13 mouse cellular contexts compared by ENCODE assay signal in genomic region chr4:146454896-146455295, GRCm38 (mm10). TPM values are rescaled to one million over a fixed set of nuclear protein-coding genes. Genes with fewer than 3 reads are reported as not detected.
DNase-seq lines count a peak whose midpoint lies in the region; ATAC-seq and TF ChIP-seq lines count a peak whose summit lies in the region.
"Had no signal": no experiment of that assay in that cellular context is flagged by ENCODE, and none has a peak within 500 bp of the region (broad histone marks: within the 10 kb centered on the region; RNA-seq: fewer than 3 reads in every experiment).

No protein-coding gene starts in this region.

- no peaks in the 10 kb centered on the region for H3K4me1 ChIP-seq in heart, embryonic 10.5 days
- no peaks in the 10 kb centered on the region for H3K4me1 ChIP-seq in intestine, embryonic 14.5 days (replicated peaks; ENCODE audit: control insufficient read depth, insufficient read depth, low read length)
- no peaks in the 10 kb centered on the region for H3K4me1 ChIP-seq in midbrain, embryonic 12.5 days

- no peak overlapping the region for H3K4me2 ChIP-seq in intestine, embryonic 14.5 days (ENCODE audit: low read length)
- H3K4me2 ChIP-seq in midbrain, embryonic 12.5 days (replicated peaks) = no peak overlapping the region

- peaks cover 55% of the 10 kb centered on the region for H3K9me3 ChIP-seq in heart, embryonic 10.5 days
- H3K9me3 ChIP-seq in intestine, embryonic 14.5 days (ENCODE audit: control insufficient read depth, low read length) = peaks cover 50% of the 10 kb centered on the region
- peaks cover 61% of the 10 kb centered on the region for H3K9me3 ChIP-seq in midbrain, embryonic 12.5 days

- no peak for TF ChIP-seq CTCF in gastrocnemius, adult 2 months (IDR thresholded peaks at IDR 0.05)

- intact Hi-C loops in heart, postnatal 25 days (cut with DNase I) = no loop called here
- intact Hi-C loops in gastrocnemius, adult 2 months (cut with DNase I) = no loop called here

- H3K36me3 ChIP-seq in heart, embryonic 10.5 days = peaks cover 7% of the 10 kb centered on the region; the same call in 1 of the 2 replicates
- no peaks in the 10 kb centered on the region for H3K36me3 ChIP-seq in intestine, embryonic 14.5 days (ENCODE audit: control insufficient read depth, insufficient read depth, low read length)
- H3K36me3 ChIP-seq in midbrain, embryonic 12.5 days = 0 out of 2 replicates have a peak, but pooled peaks cover 2% of the 10 kb centered on the region

- H3K9ac ChIP-seq in intestine, embryonic 14.5 days (ENCODE audit: low read length) = no peak overlapping the region
- H3K9ac ChIP-seq in midbrain, embryonic 12.5 days (replicated peaks) = no peak overlapping the region

- no peaks in the 10 kb centered on the region for H3K27me3 ChIP-seq in heart, embryonic 10.5 days (ENCODE audit: insufficient read depth, poor library complexity, severe bottlenecking)
- H3K27me3 ChIP-seq in intestine, embryonic 14.5 days (replicated peaks; ENCODE audit: control insufficient read depth, insufficient read depth, low read length) = no peaks in the 10 kb centered on the region
- H3K27me3 ChIP-seq in midbrain, embryonic 12.5 days = no peaks in the 10 kb centered on the region

- no peak overlapping the region for H3K27ac ChIP-seq in heart, embryonic 10.5 days
- H3K27ac ChIP-seq in intestine, embryonic 14.5 days (ENCODE audit: low read depth) = no peak overlapping the region
- no peak overlapping the region for H3K27ac ChIP-seq in midbrain, embryonic 12.5 days (replicated peaks)
- no peak overlapping the region for H3K27ac ChIP-seq in gastrocnemius, adult 2 months

- 46% methylated on average over 2 of the region's 2 CpGs for WGBS in heart, embryonic 10.5 days
- WGBS in intestine, embryonic 14.5 days = 53% methylated on average over 2 of the region's 2 CpGs
- WGBS in midbrain, embryonic 12.5 days = 49% methylated on average over 2 of the region's 2 CpGs

- no peak overlapping the region for H3K4me3 ChIP-seq in heart, embryonic 10.5 days
- no peak overlapping the region for H3K4me3 ChIP-seq in intestine, embryonic 14.5 days (ENCODE audit: low read depth, low read length)
- H3K4me3 ChIP-seq in midbrain, embryonic 12.5 days = no peak overlapping the region
- no peak overlapping the region for H3K4me3 ChIP-seq in gastrocnemius, adult 2 months

- peak; percentile 4 for ATAC-seq in activated CD4-positive, CD25-positive, alpha-beta regulatory T cell, adult 4 months
- no peak for ATAC-seq in intestine, embryonic 14.5 days (replicated peaks; ENCODE audit: low FRiP score, low TSS enrichment, low read depth)
- ATAC-seq in midbrain, embryonic 12.5 days (ENCODE audit: low FRiP score, low read depth) = peak; percentile 13; the same call in 1 of the 2 replicates
- ATAC-seq: CD4-positive, CD25-positive, alpha-beta regulatory T cell, adult 4 months had no signal

- peak; percentile 28 for DNase-seq in heart, embryonic 10.5 days (ENCODE audit: low spot score)
- DNase-seq in heart, postnatal 25 days (ENCODE audit: low spot score) = no peak
- DNase-seq in intestine, embryonic 14.5 days (ENCODE audit: low spot score) = peak; percentile 46
- no peak for DNase-seq in urinary bladder, postnatal 10 days (ENCODE audit: low spot score)
- no peak for DNase-seq in adrenal gland, adult 8-10 months
- DNase-seq in gastrocnemius, adult 2 months = no peak
- DNase-seq: heart, postnatal 14 days; lung, postnatal 4 days had no signal

RNA-seq across cellular contexts. Expression of gene Zfp992, which starts 6.1 kb away (rescaled TPM):
- polyA plus RNA-seq in heart, embryonic 10.5 days (2016; fragmentation: Nextera tagmentation; extraction: Ambion mirVana) = 4.7 and 5.3 TPM in 2 replicates
- total RNA-seq in heart, postnatal 25 days (2021) = 1 to 10 TPM; 2.4 to 2.7 TPM
- 1 to 10 TPM; 2.3 to 3.0 TPM for polyA plus RNA-seq in activated CD4-positive, CD25-positive, alpha-beta regulatory T cell, adult 4 months (2017; shearing (Covaris generic))
- polyA plus RNA-seq in intestine, embryonic 14.5 days (2014; fragmentation: Nextera tagmentation; extraction: Ambion mirVana) = 4.4 and 5.9 TPM in 2 replicates
- polyA plus RNA-seq in midbrain, embryonic 12.5 days (2016; fragmentation: Nextera tagmentation; extraction: Ambion mirVana) = 2.4 and 2.6 TPM in 2 replicates
- 1 to 10 TPM; 2.6 to 5.4 (median 4.6) TPM for total RNA-seq in adrenal gland, adult 8-10 months (2022)
- total RNA-seq in gastrocnemius, adult 2 months (2021) = under 1 TPM; 0.43 to 0.64 TPM

RNA-seq across cellular contexts. Expression of gene Zfp981, which starts 46.9 kb away (rescaled TPM):
- 0.09 and 0.11 TPM in 2 replicates for polyA plus RNA-seq in heart, embryonic 10.5 days (2016; fragmentation: Nextera tagmentation; extraction: Ambion mirVana)
- total RNA-seq in heart, postnatal 25 days (2021) = 1 to 10 TPM in 1 of 2 experiments, under 1 TPM in 1; 0.91 to 1.1 TPM
- under 1 TPM in 1 of 2 experiments, not detected in 1; 0.15 TPM for polyA plus RNA-seq in activated CD4-positive, CD25-positive, alpha-beta regulatory T cell, adult 4 months (2017; shearing (Covaris generic))
- polyA plus RNA-seq in intestine, embryonic 14.5 days (2014; fragmentation: Nextera tagmentation; extraction: Ambion mirVana) = 0.11 TPM in 1 of 2 replicates, not detected in the other
- polyA plus RNA-seq in midbrain, embryonic 12.5 days (2016; fragmentation: Nextera tagmentation; extraction: Ambion mirVana) = not detected in 2 replicates
- total RNA-seq in adrenal gland, adult 8-10 months (2022) = 1 to 10 TPM in 2 of 4 experiments, under 1 TPM in 2; 0.46 to 2.6 (median 1.1) TPM
- under 1 TPM in 1 of 2 experiments, not detected in 1; 0.33 TPM for total RNA-seq in gastrocnemius, adult 2 months (2021)
- total RNA-seq: common myeloid progenitor, adult 5-6 weeks had no signal
- polyA plus RNA-seq: CD4-positive, CD25-positive, alpha-beta regulatory T cell, adult 4 months; spleen, adult 2 months had no signal

Comparison
In these comparisons a context has a peak if more than half of its experiments do, and no peak if none do; other contexts are left out.
1. DNase-seq: peak in heart, embryonic 10.5 days (single experiment) and intestine, embryonic 14.5 days (single experiment); none in heart, postnatal 25 days (single experiment), urinary bladder, postnatal 10 days (single experiment), adrenal gland, adult 8-10 months (single experiment) and gastrocnemius, adult 2 months (single experiment).